Mouse (Mus musculus) spleen, adult 2 months (tissue): Measurements from ENCODE around the gene Lamc2. TPM values are rescaled to one million over a fixed set of nuclear protein-coding genes. Genes with fewer than 3 reads are reported as not detected.

Experiments used
- DNase-seq, 2 experiments: peaks; one replicate each; pipeline versions ENCODE4 v3.0.0 to v3.0.0-alpha.2; 2012 to 2021; ENCODE audit warnings: low spot score in 2 of 2, low read depth in 1 of 2
- H3K27ac ChIP-seq: fragments of 200-500 bp; 2 replicates; pipeline ENCODE4 v1.5.1; 2012; ENCODE audit warnings: low read length, inconsistent platforms; ENCODE audit not compliant: insufficient read depth
- H3K27me3 ChIP-seq: fragments of 200-500 bp; 2 replicates; pipeline ENCODE4 v1.6.1; 2012; ENCODE audit warnings: mild to moderate bottlenecking, moderate library complexity, low read length, inconsistent platforms; ENCODE audit not compliant: control insufficient read depth, insufficient read depth
- H3K36me3 ChIP-seq: fragments of 200-500 bp; 2 replicates; pipeline ENCODE4 v1.6.1; 2012; ENCODE audit warnings: mild to moderate bottlenecking, low read length, inconsistent platforms; ENCODE audit not compliant: control insufficient read depth, insufficient read depth
- H3K4me1 ChIP-seq: fragments of 200-500 bp; 2 replicates; pipeline ENCODE4 v1.6.1; 2011; ENCODE audit warnings: inconsistent platforms; ENCODE audit not compliant: control insufficient read depth, insufficient read depth, insufficient read length
- H3K4me3 ChIP-seq: fragments of 200-500 bp; 2 replicates; pipeline ENCODE4 v1.5.1; 2011; ENCODE audit warnings: mild to moderate bottlenecking, inconsistent platforms; ENCODE audit not compliant: insufficient read depth, insufficient read length; ENCODE audit errors: extremely low read depth
- CTCF ChIP-seq: fragments of 200-500 bp; IDR thresholded peaks from 2 replicates; pipeline ENCODE4 v1.5.1; 2011; ENCODE audit warnings: mild to moderate bottlenecking, inconsistent platforms; ENCODE audit not compliant: insufficient read depth, insufficient read length, insufficient replicate concordance; ENCODE audit errors: extremely low read depth
- POLR2A ChIP-seq: fragments of 200-500 bp; IDR thresholded peaks from 2 replicates; pipeline ENCODE4 v1.6.1; 2011; ENCODE audit warnings: low read depth, low read length, inconsistent platforms
- WGBS: fragments of 180-500 bp; shearing (Covaris S2); methylation state at CpG from one replicate; pipeline ENCODE4 v1.1.7; 2018; 5-methylcytosine and 5-hydroxymethylcytosine counted together
- polyA plus RNA-seq: library from polyadenylated mRNA; depleted of rRNA; stranded (reverse); fragments of >200 nt; gene quantifications from 2 replicates; pipeline ENCODE4 v1.2.3, GENCODE M21; 2012

The Lamc2 gene
- polyA plus RNA-seq, 1 experiment, result 0.32 TPM

DNA sequence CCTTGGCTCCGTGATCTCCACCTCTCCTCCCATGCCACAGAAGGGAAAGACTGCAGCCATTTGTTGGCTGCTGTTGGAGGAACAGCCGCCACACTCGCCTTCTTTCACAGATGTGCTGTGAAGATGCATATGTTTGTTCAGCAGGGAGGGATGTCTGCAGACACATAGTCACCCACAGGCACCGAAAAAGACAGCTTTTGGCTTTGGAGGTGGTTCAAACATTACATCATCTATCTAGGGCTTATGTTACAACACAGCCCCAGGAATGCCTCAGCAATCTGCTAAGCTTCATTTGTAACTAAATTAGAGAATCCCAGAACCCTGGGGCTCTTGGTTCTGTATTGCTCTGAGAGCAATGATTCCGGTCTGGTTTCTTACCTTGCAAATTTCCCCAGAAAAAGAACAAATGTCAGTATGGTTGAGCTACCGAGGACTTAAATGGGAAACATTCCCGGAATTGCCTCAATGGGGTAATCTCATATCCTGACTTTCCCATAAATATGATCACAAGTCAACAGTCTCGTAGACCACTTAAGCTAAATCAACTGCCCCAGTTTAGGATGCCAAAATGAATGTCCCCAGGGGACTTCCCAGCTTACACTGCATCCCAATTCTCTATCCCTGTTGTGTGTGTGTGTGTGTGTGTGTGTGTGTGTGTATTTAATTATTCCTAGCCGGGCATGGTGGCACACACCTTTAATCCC lies 5.5 kb downstream of the Lamc2 start:
- Histone ChIP-seq H3K27me3 (peaks cover under 1% of the 10 kb centered on the region), H3K27ac (no peak overlapping the region), H3K36me3 (no peaks in the 10 kb centered on the region), H3K4me3 (no peak overlapping the region), H3K4me1 (peaks cover 1% of the 10 kb centered on the region; the same call in 1 of the 2 replicates)
- TF ChIP-seq CTCF, result no peak
- TF ChIP-seq POLR2A, result no peak
- DNase-seq, result no peak
- 76% methylated on average over 9 of the region's 9 CpGs for WGBS

DNA sequence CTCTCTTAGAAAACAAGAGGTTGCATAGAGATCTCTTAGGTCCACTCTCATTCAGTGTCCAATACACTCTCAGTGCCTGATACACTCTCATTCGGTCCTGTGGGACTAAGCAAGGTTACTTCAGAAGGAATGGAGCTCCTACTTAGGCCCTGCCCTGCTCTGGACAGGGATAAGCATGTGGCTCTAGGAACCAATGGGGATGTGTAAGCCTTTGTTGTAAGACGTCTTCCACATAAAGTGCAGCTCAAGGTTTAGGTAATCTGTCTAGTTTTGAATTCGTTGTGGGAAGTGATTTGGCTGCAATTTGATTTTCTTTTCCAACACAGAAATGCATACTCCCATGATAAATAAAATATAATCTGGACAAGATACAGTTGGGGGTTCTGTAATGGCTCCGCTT lies 6.1 kb downstream of the Lamc2 start:
- Histone ChIP-seq H3K27ac (no peak overlapping the region), H3K4me1 (no peaks in the 10 kb centered on the region), H3K27me3 (no peaks in the 10 kb centered on the region), H3K4me3 (no peak overlapping the region), H3K36me3 (no peaks in the 10 kb centered on the region)
- no peak for DNase-seq
- 88% methylated on average over 4 of the region's 4 CpGs for WGBS
- no peak for TF ChIP-seq CTCF
- TF ChIP-seq POLR2A, result no peak

DNA sequence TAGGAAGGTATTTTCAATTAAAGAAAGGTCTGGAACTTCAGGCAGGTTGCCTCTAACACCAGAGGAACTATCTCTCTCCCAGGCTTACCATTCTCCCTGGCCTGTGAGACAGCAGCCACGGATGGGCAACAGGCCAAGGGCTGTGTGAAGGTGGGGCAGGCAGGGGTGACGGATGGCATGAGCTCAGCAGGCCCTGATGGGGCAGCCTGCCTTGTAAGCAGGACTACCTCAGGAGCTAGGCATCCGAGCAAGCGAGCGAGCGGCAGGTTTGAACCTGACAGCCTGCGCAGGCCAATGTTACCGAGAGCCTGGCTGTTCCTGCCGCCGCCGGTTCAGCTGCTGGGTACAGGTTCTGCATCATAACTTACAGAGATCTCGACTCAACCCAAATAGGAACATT lies 11.4 kb downstream of the Lamc2 start:
- H3K27ac ChIP-seq, result no peak overlapping the region
- H3K36me3 ChIP-seq, result no peaks in the 10 kb centered on the region
- no peak for DNase-seq
- H3K27me3 ChIP-seq, result no peaks in the 10 kb centered on the region
- WGBS, result 78% methylated on average over 12 of the region's 12 CpGs
- no peak for TF ChIP-seq CTCF
- no peak for TF ChIP-seq POLR2A
- H3K4me1 ChIP-seq, result no peaks in the 10 kb centered on the region
- H3K4me3 ChIP-seq, result no peak overlapping the region

DNA sequence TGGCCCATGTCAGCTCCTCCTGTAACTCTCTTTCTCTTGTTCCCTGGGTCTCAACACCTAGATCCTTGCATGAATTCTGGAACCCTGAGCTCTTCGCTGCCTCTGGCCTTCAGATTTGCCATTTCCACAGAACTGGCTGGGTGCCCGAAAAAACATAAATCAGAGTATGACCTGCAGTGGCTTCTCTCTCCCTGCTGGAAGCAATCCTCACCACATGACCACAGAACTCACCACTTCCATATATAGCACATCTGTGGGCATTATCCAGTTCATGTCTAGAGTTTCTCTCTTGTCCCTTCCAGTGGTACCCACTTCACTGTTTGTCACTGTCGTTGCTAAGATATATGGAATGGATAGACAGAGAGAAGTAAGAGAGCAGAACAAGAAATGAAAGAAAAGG lies 13.0 kb downstream of the Lamc2 start:
- no peak for DNase-seq
- TF ChIP-seq CTCF, result no peak
- TF ChIP-seq POLR2A, result no peak
- no peaks in the 10 kb centered on the region for H3K4me1 ChIP-seq
- no peak overlapping the region for H3K4me3 ChIP-seq
- no peaks in the 10 kb centered on the region for H3K36me3 ChIP-seq
- WGBS, result 15% methylated on average over 3 of the region's 3 CpGs
- no peak overlapping the region for H3K27ac ChIP-seq
- no peaks in the 10 kb centered on the region for H3K27me3 ChIP-seq

DNA sequence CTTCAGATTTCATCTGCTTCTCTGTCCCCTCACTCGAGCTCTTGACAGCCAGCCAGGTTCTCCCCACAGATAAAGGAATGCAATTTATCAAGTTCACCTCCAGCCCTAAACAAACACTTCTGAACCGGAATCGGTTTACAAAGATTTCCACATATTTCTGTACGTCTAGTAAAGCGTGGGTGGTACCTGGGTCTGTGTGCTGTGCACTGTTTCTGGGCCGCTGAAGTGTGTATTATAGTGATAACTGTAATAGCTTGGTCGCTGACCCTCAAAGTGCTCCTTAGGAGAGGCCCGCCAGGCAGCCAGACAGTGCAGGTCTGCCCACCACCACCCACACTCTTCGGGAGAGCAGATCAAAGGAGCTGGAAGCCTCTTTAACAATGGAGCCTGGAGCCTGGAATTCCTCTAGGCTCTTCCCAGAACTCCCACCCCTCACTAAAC lies 13.9 kb downstream of the Lamc2 start:
- H3K4me1 ChIP-seq, result no peaks in the 10 kb centered on the region
- WGBS, result 55% methylated on average over 9 of the region's 9 CpGs
- no peak for TF ChIP-seq POLR2A
- no peak for TF ChIP-seq CTCF

DNA sequence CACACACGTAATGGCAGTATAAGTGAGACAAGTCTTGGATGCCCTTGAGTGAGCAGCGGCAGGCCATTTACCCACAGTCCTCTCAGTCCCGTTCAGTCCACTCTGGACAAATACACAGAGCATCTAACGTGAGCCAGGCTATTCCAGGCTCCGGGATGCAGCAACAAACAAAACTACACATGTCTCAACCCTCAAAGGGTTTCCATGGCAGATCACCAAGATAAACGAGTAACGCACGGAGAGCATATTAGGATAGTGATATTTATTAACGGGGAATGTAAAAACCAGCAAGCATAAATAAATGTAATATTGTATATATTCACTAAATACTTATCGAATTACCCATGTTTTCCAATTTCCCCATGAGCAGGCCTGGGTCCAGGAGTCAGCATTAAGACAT lies 15.2 kb downstream of the Lamc2 start:
- Histone ChIP-seq H3K27ac (no peak overlapping the region), H3K4me1 (no peaks in the 10 kb centered on the region), H3K36me3 (no peaks in the 10 kb centered on the region), H3K4me3 (no peak overlapping the region), H3K27me3 (no peaks in the 10 kb centered on the region)
- WGBS, result 89% methylated on average over 10 of the region's 10 CpGs
- no peak for DNase-seq
- TF ChIP-seq POLR2A (no peak), CTCF (no peak)

More for the DNA sequence above, 13.9 kb downstream of the Lamc2 start:
- no peak for DNase-seq
- no peak overlapping the region for H3K4me3 ChIP-seq
- no peak overlapping the region for H3K27ac ChIP-seq
- H3K36me3 ChIP-seq, result no peaks in the 10 kb centered on the region
- H3K27me3 ChIP-seq, result no peaks in the 10 kb centered on the region

DNA sequence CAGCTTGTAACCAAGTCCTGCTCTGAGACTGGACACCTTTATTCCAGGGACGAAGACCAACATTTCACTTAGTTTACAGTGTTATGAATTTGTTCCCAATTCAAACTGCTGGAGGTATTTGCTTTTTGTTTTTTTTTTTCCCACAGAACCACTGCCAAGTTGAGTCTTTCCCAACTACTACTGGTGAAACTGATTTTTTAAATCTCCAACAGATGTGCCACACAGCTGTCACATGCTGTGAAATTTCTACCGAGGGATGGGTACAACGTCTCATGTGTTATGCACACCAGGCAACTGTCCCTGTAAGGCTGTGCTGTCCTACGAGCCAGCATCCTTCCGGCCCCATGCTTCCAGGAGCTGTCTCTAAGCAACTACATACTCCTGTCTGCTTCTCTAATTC lies 18.0 kb downstream of the Lamc2 start:
- Histone ChIP-seq H3K27me3 (no peaks in the 10 kb centered on the region), H3K4me1 (no peaks in the 10 kb centered on the region), H3K27ac (no peak overlapping the region), H3K36me3 (no peaks in the 10 kb centered on the region), H3K4me3 (no peak overlapping the region)
- WGBS, result 89% methylated on average over 5 of the region's 5 CpGs
- TF ChIP-seq POLR2A (no peak), CTCF (no peak)
- DNase-seq, result no peak
